Mouse (Mus musculus) ovary, adult 18-20 months (tissue): ENCODE measurements around the gene Hhatl.

ENCODE experiments used
- DNase-seq: peaks from one replicate; pipeline ENCODE4 v3.0.0; 2022; ENCODE audit warnings: low spot score, mixed read lengths

Hhatl gene

DNA sequence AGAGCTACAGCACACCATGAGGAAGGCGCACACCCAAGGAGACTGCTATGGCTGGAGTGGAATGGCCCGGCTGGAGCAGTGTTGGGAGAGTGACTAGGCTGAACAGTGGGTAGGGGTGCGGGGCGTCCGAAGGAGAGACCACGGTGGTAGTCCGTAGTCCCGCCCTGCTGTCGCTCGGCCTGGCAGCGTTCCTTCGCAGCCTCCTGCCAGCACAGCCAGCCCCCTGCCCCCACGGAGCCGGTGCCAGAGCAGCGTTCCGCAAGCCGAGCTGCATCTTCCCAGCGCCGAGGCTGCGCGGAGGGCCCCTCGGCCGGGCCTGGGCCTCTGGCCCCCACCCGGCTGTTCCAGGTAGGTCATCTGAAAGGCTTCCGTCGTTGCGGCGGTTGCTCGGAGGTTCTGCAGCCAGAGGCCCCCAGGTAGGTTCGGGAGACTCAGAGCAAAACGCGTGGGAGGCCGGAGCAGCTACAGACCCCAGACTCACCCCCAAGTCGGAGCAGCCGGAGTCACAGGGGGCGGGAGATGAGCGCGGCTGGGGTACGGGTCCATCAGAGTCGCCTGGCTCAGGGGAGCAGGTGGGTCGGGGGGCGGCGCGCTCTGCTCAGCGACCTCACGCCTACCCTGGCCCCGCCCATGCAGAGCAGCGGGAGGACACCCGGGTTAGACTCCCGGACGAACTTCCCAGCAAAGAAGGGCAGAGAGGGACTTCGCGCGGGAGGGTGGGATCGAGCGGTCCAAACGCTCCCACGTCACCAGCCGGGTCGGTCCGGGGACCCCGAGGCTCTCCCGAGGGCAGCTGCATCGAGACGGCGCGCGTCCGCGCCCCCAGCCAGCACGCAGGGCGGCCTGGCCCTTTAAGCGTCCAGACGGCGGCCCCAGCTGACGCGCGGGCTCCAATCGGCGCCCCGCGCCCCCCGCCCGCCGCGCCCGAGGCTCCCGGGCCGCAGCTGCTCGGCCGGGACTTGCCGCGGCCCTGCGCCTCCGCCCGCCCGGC, 32.9 kb downstream of the Hhatl start, which contains the start of gene Zfp651:
Gene Zfp651 (plus strand): TSS at position 240 of the 991 bp plus-strand sequence.
- DNase-seq: no peak

DNA sequence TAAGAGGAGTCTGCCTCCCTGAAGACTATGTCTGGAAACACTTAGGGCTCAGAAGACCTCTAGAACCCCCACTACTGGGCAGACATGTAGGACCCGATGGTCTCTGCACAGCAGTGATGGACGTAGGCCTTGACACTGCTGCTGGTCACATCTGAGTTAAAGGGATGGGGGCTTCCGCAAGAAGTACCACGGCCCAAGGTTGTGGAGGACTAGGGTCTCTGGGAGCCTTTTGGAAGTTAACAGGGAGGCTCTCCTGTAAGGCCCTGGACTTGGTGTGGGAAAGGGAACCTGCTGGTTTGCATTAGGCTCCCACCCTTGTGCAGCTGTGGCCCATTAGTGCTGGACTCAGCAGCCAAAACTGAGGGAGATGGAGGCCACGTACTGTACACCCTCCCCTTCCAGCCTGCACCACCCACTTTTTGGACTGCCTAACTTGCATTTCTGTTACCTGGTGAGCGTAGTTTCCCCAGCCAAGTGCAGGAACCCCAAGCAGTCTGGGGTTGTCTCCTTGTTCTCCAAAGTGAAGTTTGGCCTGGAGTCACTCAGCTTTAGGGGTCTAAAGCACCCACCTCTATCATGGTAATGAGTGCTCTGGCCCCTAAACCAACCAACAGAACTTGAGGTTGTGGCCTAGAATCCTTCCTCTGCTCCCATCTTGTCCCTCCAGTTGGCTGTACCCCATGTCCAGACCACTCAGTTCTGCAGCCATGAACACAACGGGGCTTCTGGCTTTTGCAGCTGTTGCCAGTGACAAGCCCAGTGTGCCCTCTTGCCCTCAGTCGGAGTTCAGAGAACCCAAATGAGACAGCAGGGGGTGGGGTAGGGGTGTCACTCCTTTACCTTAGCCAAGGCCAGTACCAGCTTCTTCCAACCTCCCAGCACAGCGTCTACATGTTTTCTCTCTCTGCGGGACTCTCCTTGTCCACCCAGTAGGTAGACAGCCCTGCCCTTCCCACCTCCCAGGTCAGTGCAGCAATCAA, 34.2 kb downstream of the Hhatl start:
- no peak for DNase-seq

DNA sequence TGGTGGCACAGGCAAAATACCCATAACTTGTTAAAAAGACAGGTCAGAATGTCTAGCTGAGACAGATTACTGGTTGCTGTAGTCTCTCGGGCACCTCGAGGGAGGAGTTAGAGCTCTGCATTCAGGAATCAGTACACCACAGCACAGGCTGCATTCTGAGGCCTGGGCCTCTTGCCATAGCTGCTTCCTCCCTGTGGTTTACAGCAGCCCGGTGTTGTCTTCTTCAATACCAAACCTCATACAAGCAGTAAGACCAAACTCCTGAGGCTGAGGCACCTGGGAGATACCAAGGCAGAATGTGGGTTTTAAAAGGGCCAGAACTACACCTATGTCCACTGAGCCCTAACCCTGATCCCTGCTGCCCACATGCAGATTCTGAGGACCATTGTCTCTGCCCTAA, 34.9 kb downstream of the Hhatl start:
- DNase-seq: no peak

DNA sequence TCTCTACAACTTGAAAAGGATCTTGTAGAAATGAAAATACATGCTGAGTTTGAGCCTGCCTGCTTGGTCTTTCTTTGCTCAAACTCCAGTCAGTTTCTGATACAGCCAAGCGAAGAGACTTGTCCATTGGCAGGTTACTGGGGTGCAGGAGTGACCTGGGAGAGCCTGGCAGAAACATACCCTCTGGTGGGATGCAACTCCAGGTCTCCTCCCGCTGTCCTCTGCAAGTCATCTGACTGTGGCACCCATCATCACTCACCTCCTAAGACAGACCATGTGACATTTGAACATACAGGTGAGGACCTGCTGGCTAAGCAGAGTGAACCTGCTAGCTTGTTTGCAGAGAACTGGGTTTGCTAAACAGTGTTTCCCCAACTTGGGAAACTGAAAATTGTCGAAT, 35.5 kb downstream of the Hhatl start:
- DNase-seq: no peak

DNA sequence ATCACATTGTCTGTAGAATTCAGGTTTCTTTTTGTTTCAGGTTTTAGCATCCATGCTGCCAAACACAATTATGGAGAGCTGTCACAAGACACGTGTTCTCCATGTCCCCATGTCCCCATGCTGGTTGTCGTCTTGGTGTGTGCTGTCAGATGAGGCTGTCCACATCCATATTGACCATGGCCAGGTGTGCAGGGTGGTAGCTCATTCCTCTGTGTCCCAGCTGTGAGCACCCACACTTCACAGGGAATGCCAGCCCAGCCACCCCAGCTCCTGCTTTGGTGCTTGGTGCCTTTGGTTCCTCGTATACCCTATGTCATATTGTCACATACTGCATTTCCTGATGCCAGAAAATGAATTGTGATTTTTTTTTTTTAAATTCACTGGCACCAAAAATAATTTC, 37.7 kb downstream of the Hhatl start:
- no peak for DNase-seq

DNA sequence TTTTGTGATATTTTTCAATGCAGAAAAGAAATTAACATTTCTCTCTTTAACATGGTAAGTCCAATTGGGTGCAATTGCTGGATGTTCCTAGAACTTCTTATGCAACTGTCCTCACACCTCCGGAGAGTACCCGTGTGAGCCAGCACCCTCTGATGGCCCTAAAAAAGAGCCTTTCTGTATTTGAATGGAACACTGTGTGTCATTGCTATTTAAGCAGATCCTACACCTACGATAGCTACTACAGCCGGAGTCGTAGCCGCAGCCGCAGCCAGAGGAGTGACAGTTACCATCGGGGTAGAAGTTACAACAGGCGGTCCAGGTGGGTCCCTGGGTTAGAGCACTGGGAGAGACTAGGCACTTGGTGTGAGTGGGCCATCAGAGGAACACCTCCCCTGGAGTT, 39.5 kb downstream of the Hhatl start:
- no peak for DNase-seq

DNA sequence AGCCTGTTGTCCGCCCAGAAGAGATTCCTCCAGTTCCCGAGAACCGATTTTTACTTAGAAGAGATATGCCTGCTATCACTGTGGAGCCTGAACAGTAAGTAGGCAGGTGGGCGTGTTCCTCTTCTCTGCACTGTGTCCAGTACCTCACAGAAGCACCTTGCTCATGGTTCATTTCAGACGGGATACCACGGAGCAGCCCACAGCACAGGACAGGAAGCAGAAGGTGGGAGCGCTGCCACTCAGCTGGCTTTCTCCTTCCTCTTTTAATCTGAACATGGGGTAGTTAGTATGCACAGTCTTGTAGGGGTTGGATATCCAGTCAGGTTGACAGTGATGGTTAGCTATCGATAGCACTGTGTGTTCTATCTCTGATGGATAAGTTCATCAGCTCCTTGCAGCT, 48.3 kb downstream of the Hhatl start:
- no peak for DNase-seq

DNA sequence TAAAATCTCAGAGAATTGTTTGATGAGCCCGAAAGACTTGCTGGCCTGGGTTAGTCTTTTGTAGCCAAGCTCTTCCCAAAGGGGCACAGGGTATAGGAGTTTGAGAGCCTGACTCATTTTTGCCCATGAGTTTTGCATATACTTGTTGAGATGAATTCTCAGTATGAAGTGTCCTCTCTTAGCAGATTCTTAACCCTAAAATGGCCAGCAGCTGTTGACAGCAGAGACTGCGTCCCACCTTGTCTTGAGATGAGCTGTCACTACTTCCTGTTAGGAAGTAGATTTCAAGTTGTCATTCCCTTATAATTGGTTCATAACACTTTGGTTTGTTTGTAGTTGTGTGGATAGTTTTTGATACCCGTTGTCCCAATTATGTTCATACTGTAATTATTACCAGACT, 51.1 kb downstream of the Hhatl start:
- DNase-seq: no peak

DNA sequence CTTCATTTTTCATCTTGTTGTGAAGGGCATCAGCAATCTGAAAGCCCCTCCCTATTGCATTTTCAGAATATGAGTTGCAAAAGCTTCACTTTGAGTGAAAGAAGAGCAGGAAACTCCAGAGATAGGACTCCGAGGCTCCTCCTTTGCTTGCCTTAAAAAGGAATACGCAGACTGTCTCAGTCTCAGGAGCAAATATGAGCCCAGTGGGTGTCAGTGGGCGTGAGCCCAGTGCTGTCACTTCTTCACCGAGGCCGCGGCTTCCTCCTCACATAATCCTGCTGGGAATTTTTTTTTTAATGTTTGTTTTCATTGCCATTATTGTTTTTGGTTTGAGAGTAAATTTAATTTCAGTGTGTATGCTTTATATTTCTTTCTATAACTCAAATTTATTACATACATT, 51.8 kb downstream of the Hhatl start:
- DNase-seq: no peak
